Mouse (Mus musculus) heart, postnatal 4 days (tissue): ENCODE measurements around the gene Ryr2. TPM values are rescaled to one million over a fixed set of nuclear protein-coding genes. Genes with fewer than 3 reads are reported as not detected.
"Not testable (repeated sequence)": the region's sequence is repeated elsewhere in the genome, so short reads cannot be mapped to it uniquely, and the experiment has no call there.

ENCODE experiments used
- DNase-seq: peaks from one replicate; pipeline ENCODE4 v3.0.0; 2021
- total RNA-seq, 2 experiments: library from RNA; stranded (reverse); gene quantifications; 2 replicates each; pipeline ENCODE4 v1.2.3; 2021

Gene Ryr2
- total RNA-seq, result 100 to 1,000 TPM; 710 to 754 TPM

GRCm38 (mm10) chr13:12106662-12107632 lies at the start of gene Ryr2:
TSS of gene Ryr2 (minus strand) at chr13:12106945.
- peak; percentile 86 for DNase-seq

- DNase-seq, result no peak
Observed at GRCm38 (mm10) chr13:12153922-12154321, 47.2 kb upstream of the Ryr2 start.

- no peak for DNase-seq
Observed at GRCm38 (mm10) chr13:12146918-12147507, 40.3 kb upstream of the Ryr2 start.

DNA sequence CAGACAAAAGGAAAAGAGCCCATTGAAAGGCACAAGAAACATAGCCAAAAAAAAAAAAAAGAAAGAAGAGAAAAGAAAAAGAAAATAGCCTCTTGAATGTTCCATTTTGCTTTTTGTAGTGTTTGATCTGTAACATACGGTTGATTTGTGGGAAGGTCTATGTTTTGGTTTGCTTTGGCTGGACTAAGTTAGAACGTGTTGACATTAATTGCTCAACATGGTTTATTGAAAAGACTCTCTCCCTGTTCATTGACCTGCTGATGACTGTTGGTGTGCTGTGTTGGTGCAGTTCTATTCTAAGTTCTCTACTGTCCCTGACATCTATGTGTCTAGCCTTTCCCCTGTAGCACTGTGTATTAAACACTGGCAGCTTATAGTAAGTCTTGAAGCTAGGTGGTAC lies 39.7 kb upstream of the Ryr2 start:
- DNase-seq, result no peak

DNA sequence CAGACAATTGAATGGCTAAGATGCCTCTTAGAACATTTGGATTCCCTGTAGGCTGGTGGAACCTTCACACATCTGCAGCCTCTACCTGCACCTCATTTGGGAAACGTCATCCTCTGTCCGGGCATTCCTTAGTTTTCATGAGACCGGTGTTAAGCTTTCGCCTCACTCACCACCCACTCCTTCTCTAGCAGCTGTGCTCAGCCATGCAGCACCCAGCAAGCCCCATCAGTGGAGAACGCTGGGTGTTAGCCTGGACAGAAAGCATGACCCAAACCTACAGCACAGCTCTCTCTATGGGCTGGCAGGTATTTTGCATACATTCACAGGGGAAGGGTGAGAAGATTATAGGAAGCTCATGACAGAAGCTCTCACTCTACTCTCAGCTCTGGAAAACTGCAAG lies 36.6 kb upstream of the Ryr2 start:
- no peak for DNase-seq

GRCm38 (mm10) chr13:12136461-12136860 lies 29.7 kb upstream of the Ryr2 start:
- DNase-seq, result not testable (repeated sequence)

- peak; percentile 82 for DNase-seq
Observed at GRCm38 (mm10) chr13:12133549-12133948, 26.8 kb upstream of the Ryr2 start.

GRCm38 (mm10) chr13:12132160-12132710 lies 25.5 kb upstream of the Ryr2 start:
- peak; percentile 53 for DNase-seq

DNA sequence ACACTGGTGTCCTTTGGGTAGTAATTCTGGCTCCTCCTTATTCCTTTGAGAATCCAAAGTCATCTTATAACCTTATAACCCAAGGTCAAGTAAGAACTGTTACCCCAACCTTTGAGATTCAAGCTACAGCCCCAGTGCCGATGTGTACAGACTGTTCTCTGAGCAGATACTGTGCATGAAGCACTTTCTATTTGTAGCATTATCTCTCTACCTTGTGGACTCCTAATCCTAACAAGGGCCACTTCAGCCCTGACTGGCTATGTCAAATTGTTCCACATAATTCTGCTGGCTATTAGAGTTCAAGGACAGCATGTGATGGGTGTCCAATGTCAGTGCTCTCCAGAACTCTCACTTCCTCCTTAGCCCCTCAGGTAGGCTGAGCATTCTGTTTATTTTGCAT lies 22.4 kb upstream of the Ryr2 start:
- peak; percentile 25 for DNase-seq

- no peak for DNase-seq
Observed at GRCm38 (mm10) chr13:12126099-12126498, 19.4 kb upstream of the Ryr2 start.

DNA sequence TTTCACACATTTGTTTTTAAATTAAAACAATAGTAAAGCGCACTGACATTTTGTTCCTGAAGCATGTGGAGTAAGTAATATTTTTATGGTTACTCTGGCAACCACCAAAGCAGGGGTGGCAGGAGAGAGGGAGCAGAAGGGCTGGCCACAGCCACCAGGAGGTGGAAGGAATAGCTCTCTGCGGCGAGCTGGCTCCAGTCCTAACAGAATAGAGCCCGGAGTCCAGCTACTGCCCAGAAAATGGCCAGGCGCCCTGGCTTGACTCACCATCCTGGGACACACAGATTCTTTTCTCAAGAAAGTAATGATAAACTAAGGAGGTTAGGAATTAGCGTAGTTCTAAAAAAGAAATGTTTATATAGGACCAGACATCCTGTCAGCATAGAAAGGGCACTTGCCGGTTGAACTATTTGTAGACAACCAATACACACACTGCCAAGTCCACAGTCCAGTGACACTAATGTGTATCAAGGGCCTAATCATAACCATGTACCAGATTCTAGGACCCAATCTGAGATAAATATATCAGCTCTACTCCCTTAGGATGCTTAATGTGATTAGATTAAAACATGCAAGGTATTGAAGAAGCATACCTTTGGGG lies 18.3 kb upstream of the Ryr2 start:
- DNase-seq, result peak; percentile 79

DNA sequence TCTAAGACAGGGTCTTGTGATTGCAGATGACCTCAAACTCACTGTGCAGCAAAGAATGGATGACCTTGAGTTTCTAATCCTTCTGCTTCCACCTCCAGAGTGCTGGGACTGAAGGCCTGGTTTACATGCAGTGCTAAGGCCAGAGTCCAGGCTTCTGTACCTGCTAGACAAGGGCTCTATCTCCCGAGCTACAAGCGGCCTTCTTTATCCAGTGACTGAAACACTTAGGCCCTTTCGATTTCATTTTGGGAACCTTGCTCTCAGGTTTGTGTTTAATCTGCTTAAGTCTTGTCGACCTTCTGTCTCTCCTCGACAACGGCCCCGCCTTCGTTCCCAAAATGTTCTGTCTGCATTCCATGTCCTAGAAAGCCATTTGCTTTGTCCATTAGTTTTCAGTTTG lies 8.8 kb upstream of the Ryr2 start:
- peak; percentile 5 for DNase-seq

DNA sequence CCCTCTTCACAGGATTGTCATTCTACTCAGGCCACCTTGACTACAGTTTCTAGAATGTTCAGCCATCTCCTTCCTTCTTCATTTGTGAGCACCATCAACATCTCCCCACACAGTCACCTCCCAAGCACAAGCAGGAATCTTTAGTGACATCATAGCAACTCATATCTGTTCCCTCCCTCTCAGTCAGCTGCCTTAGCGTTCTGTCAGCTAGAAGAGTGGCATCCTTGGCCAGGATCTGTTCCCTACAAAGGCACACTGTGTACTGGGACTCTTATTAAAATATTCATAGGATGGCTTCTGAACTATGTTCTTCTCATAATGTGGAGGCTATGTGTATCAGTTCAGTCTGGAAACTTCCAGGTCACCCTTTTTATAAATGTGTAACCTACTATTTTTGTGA lies 8.1 kb upstream of the Ryr2 start:
- DNase-seq, result peak; percentile 4

GRCm38 (mm10) chr13:12108955-12109354 lies 2.2 kb upstream of the Ryr2 start:
- DNase-seq, result no peak

GRCm38 (mm10) chr13:12105830-12106628 lies 716 bp downstream of the Ryr2 start:
- DNase-seq, result peak; percentile 42

DNA sequence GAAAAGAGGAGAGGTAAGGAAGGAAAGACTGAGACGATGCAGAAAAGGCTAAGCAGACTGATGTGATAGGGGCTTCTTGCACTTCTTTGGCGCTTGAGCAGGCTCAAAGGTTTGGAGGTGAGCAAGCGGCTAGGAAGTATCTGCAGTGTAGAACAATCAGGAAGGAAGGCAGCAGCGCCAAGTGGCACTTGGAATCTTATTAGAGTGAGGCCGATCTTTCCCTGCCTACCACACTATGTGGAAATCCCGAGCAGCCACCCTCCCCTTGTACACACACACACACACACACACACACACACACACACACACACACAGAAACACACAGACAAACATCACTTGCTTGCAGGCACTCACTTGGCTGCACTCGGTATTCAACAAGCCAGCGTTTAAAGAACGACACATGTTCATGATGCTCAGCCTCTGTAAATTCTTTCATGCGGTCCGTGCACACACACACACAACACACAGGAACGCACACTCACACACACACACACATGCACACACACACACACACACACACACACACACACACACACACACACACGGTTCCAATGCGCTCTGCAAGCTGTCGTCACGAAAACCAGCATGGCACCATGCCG lies 1.4 kb downstream of the Ryr2 start:
- DNase-seq, result no peak

DNA sequence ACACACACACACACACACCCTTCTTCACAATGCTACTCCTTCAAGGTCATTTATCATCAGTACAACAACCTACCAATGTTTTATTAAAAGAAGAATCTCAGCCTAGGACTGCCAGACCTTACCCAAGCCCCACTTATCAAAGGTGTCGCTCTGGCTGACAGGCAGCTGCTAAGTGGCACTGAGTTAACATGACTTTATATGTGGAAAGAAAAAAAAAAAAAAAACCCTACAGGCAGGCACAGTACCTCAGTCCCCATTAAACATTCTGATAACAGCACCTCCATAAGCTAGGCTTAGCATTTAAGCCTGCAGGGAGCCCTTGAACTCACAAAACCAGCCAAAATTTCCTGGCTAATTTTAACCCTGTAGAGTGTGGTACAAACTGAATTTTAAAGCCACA lies 2.4 kb downstream of the Ryr2 start:
- no peak for DNase-seq

DNA sequence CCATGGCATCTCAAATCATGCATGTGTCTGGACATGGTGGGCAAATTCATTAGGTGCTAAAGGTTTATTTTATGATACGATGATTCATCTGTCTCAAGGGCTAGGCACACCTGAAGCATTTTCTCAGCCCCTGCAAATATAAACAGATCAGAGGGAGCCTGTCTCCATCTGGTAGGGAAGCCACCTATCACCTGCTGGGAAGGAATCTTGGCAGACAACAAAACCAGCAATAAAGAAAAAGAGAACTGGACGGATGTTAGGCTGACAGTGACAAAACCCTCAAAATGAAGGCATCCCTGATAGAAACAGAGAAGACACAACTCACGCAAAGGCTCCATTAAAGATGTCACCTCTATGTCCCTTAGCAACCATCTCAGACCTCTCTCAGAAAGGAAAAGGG lies 3.7 kb downstream of the Ryr2 start:
- no peak for DNase-seq

- DNase-seq, result no peak
Observed at GRCm38 (mm10) chr13:12099446-12099845, 7.3 kb downstream of the Ryr2 start.

- DNase-seq, result no peak
Observed at GRCm38 (mm10) chr13:12098981-12099380, 7.8 kb downstream of the Ryr2 start.

DNA sequence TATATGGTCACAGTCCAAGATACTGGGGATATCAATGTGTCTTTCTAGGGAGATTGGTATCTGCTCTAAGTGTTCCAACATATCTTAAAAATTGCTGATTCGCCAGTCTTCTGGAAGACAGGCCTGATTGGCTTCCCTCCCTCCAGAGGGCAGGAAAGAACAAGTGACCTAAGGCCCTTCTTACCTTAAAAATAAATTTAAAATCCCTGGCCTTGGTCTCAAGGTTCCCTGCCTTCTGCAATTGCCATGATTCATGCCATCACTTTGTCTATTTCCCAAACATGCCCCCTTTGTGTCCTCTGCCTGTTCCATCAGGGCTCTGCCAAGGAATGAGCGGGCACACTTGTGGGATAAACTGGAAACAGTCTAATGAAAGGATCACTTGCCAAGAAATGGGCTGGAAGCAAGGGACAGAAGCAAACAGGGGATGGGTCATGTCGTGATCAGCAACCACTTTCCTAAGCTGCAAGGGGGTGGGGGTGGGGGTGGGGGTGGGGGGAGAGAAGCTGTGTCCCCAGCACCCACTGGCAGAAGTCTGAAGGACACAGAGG lies 10.3 kb downstream of the Ryr2 start:
- DNase-seq, result no peak

DNA sequence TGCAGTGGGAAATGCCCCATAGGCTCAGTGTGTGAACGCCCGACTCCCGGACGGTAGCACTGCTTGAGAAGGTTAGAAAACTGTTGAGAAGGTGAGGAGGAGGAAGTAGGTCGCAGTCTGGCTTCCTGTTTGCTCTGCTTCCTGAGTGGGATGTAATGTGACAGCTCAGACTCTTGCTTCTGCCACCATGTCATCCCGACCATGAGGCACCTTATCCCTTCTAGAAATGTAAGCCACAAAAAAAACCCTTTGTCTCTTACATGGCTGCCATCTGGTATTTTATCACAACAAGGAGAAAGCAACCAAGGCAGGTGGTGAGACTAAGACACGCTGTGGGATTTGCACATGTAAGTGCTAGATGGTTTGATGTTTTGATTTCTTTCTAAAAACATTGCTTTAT lies 12.2 kb downstream of the Ryr2 start:
- DNase-seq, result no peak
